Mouse (Mus musculus) layer of hippocampus, postnatal 25 days (tissue): ENCODE measurements at regions not wholly inside any gene's neighbourhood (a gene's known extent, or its start where the extent isn't known, plus 50 kb on each side); places are given as distances from the start of the nearest gene placed in this dataset.
A peak's percentile ranks its signal among the peaks of the same experiment; 100 is the strongest.

Experiments
- DNase-seq, 2 experiments: peaks; one replicate each; pipeline ENCODE4 v3.0.0; 2022; ENCODE audit warnings: mixed read lengths in 2 of 2, low spot score in 1 of 2; ENCODE audit errors: extremely low spot score in 1 of 2

- DNase-seq, result peak; percentile 35 to 72
These were observed 76.7 kb upstream of the Slitrk3 start for GRCm38 (mm10) chr3:73134316-73134715.

DNA sequence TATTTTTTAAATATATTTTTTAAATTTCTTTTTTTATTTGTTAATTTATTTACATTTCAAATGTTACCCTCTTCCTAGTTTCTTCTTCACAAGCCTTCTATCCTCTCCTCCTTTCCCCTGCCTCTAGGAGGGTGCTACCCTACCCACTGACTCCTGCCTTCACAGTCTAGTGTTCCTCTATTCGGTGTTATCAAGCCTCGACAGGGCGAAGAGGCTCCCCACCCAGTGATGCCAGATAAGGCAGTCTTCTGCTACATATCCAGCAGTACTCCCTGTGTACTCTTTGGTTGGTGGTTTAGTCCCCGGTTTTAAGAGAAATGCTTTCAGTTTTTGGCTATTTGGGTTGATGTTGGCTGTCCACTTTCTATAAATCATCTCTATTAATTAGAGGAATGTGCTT, 67.5 kb upstream of the Slitrk3 start:
- DNase-seq, result no peak

DNA sequence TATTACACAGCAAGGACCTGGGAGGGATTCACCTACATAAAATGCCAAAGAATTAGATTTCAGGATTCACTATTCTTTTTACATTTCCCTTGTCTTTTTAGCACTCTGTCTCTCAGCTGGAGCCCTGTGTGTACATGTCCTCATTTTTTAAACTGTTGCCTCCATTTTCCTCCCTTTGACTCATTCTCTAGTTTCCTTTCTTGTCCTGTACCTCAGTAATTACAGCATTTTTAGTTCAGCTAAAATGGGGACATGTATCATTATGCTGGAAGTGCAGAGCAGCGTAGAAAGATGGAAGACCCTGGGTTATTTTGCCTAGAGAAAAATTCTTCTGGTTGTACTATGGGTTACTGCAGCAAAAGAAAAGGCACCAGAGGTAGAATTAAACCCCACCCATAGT, 51.5 kb upstream of the Slitrk3 start:
- DNase-seq, result no peak
